Mouse (Mus musculus) heart, postnatal 0 days (tissue): ENCODE data around the gene Bloc1s3.
"Not testable (repeated sequence)": the region's sequence is repeated elsewhere in the genome, so short reads cannot be mapped to it uniquely, and the experiment has no call there.

Experiments used
- CTCF ChIP-seq: IDR thresholded peaks from 2 replicates; pipeline ENCODE4 v1.5.1; 2016; ENCODE audit warnings: antibody characterized with exemption, control low read depth, low read depth
- EP300 ChIP-seq: IDR thresholded peaks from 2 replicates; pipeline ENCODE4 v1.6.1; 2016; ENCODE audit warnings: antibody characterized with exemption, low read depth

- not testable (repeated sequence) for TF ChIP-seq CTCF, EP300
Measured at GRCm38 (mm10) chr7:19511934-19512333, 3.8 kb upstream of the Bloc1s3 start.
